Mouse (Mus musculus) G1E-ER4 (cell line): Measurements from ENCODE around the gene Fam216a. TPM values are rescaled to one million over a fixed set of nuclear protein-coding genes. Genes with fewer than 3 reads are reported as not detected.

Experiments
- GATA1 ChIP-seq: IDR thresholded peaks from one replicate; pipeline ENCODE4 v1.8.0; 2012; ENCODE audit warnings: low read length, inconsistent platforms
- polyA plus RNA-seq: library from polyadenylated mRNA; stranded (reverse); fragments of >175 nt; gene quantifications from 2 replicates; pipeline ENCODE4 v1.2.3, GENCODE M21; 2012

Gene Fam216a
- 55.1 and 75.6 TPM in 2 replicates for polyA plus RNA-seq

DNA sequence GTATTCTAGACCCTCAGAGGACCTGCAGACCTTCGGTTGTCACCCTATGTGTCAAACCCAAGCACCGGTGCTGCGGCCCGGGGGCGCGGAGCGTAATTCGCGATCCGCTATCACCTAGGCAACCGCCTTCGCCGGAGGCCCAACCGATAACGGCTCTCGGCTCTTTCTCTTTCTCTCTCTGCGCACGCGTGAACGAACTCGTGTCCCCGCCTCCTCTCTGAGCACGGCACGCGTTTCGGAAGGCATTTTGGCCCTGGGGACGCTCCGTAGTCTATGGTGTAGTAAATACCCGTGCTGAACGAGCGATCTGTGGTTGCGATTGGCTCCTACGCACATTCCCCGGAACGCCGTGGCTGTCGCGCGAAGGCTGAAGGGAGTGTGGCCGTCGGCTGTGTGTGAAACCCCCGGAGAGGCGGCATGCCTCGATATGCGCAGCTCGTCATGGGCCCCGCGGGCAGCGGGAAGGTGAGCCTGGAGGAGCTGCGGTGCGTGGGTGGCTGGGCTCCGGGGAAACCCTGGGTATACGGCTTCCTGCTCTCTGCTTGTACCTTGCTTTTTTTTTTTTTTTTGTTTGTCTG, at the start of gene Fam216a:
Gene Fam216a (minus strand): TSS at position 173 of the 578 bp plus-strand sequence.
- no peak for TF ChIP-seq GATA1

- TF ChIP-seq GATA1: no peak
These were observed 49.3 kb upstream of the Fam216a start, which contains the start of gene Anapc7 for GRCm38 (mm10) chr5:122421271-122422068. Gene Anapc7, plus strand, starts transcription at chr5:122421693.

DNA sequence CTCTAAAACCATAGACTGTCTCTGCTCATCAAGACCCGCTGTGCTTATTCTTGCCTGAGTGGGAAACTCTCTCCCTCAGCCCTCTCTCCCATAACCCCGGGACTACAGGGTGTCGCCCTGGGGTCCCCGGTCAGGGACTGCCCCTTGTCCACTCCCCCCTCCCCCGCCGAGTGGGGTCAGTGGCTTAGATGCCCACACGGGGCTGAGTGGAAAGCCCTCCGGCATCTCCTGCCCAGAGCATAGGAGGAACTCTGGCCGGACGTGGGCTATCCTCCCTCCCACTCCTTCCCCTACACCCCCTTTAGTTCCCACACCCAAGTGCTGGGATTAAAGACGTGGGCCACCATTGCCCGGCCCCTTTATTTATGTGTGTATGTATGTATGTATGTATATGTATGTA, 43.3 kb upstream of the Fam216a start:
- TF ChIP-seq GATA1: no peak

- TF ChIP-seq GATA1: no peak
These were observed 42.2 kb upstream of the Fam216a start for GRCm38 (mm10) chr5:122414351-122414750.

GRCm38 (mm10) chr5:122412826-122413225, 40.7 kb upstream of the Fam216a start:
- no peak for TF ChIP-seq GATA1

DNA sequence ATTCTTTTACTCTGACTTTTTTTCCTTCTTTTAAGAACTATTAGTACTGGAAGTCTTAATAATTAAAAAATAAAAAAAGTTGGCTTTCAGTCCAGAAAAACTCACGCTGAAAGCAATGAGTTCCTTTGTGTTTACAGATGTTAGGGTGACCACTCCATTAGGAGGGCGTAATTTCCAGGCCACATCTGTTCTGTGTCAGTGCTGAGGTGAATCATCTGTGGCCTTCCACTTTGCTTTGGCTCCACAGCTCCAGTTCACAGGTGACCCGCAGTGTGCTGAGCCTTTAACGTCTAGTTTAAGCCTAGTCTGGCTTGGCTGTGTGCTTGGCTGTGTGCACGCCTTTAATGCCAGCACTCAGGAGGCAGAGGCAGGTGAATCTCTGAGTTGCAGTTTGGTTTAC, 39.7 kb upstream of the Fam216a start:
- TF ChIP-seq GATA1: no peak

DNA sequence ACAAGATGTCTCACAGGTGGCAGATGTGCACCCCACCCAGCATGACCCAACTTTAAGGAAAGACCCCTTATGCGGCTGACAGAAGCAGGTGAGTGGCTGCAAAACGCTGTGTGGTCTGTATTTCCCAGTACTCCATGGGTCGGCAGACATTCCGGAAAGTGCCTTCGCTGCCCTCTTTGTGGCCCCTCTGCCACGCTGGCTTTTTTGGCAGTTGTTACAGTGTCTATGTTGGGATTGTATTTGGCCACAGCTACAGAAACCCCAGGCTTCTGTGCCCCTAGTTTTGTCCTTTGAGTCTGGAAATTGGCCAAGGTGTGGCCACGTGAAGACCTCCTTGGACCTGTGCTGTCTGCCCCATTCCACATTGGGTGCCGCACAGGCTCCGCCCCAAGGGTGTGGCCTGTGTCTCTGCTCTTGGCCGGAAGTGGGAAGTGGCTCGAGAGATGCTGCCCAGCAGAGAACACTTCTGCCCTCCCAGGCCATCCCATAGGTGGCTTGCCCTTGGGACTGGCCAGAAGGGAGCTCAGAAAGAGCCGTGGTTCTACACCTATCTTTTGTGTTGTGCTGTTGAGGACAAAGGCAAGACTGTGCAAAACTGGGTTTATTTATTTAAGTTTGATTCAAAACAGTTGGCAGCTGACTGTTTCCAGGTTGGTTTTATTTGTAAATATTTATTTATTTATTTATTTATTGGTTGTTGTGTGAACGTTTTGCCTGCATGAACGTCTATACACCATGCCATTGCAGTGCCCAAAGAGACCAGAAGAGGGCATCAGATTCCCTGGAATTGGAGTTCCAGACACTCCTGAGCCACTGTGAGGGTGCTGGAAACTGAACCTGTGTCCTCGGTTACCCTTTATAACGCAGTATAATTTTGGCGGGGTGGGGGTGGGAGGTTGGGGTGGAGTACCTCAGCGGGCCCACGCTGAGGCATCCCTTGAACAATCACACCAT, 37.8 kb upstream of the Fam216a start:
- TF ChIP-seq GATA1: no peak

- TF ChIP-seq GATA1: no peak
These were observed 33.4 kb upstream of the Fam216a start for GRCm38 (mm10) chr5:122405537-122405936.

GRCm38 (mm10) chr5:122403362-122403761, 31.2 kb upstream of the Fam216a start:
- no peak for TF ChIP-seq GATA1

DNA sequence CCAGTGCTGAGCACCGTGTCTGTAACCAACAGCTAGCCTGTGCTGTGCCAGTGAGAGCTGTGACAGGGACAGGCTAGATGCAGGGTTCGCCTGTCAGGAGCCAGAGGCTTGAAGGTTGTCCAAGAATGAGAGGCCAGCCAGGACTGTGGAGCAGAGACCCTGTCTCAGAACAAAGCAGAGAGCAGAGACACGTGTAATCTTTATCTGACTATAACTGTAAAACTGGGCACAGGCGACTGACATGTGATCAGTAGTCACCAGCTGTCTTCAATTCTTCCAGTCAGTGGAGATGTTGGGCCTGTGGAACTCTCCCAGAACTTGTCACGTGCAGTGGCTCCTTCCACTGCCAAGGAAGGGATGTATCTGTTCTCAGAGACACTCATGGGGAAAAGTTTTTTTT, 30.6 kb upstream of the Fam216a start:
- no peak for TF ChIP-seq GATA1

- no peak for TF ChIP-seq GATA1
These were observed 30.0 kb upstream of the Fam216a start for GRCm38 (mm10) chr5:122402160-122402559.

DNA sequence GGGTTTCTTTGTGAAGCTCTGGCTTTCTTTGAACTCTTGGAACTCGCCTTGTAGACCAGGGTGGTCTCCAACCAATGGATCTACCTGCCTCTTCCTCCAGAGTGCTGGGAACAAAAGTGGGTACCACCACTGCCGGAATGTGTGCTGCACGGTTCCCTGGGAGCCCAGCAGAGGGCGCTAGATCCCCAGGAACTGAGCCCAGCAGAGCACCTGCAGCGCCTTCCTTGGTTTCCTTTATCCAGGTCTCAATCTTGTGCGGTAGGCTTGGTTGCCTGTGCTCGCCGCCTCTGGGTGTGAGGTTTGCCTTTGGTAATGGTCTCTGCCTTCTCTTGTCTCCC, 29.1 kb upstream of the Fam216a start:
- no peak for TF ChIP-seq GATA1

DNA sequence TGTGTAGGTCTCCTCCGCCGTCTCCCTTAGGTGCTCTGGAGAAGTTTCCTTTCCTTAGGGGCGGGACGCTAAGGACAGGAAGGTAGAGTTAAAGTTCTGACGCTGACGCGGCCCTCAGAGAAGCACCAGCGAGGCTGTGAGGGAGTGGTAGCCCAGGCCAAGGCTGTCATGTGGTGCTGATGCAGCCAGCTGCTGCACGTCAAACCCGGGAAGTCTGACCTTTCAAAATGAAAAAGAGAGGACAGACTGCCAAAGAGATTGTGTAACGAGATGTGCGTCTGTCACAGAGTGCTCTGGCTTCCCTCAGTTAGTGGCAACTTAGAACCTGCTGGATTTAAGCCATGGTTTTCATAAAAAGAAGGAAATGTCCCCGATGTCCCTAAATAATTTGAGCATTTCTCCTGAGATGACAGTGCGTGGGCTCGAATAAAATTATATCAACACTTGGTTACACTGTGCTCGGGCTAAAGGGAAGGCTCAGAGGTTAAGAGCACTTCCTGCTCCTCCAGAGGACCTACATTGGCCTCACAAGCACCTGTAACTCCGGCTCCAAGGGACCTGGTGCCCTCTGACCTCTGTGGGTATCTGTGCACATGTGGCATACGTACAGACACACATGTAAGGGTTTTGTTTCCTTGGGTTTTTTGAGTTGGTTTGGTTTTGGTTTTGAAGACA, 28.6 kb upstream of the Fam216a start:
- no peak for TF ChIP-seq GATA1

- TF ChIP-seq GATA1: no peak
These were observed 27.7 kb upstream of the Fam216a start for GRCm38 (mm10) chr5:122399871-122400270.

DNA sequence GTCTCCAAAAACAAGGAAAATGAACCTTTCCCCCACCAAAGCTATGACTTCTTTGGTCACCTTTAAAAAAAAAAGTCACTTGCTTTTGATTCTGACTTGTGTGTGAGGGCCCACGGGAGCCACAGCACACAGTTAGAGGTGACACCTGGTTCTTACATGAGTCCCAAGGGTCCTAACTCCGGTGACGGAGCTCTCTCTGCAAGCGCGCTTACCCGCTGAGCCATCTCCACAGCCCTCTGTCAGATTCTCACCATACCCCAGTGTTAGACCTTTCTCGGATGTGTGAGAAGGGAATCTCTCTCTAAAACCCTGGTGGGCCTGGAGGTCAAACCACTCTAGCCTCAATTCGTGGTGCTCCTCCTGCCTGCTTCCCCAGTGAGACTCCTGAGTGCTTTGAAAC, 25.3 kb upstream of the Fam216a start:
- TF ChIP-seq GATA1: no peak
